Mouse (Mus musculus) E14TG2a.4 (cell line): ENCODE results near the gene Fbll1.

Source experiments
- CTCF ChIP-seq: conservative IDR thresholded peaks from 2 replicates; pipeline ENCODE4 v1.5.1; 2014; ENCODE audit warnings: low read length
- NANOG ChIP-seq: IDR thresholded peaks from 2 replicates; pipeline ENCODE4 v1.6.1; 2014; ENCODE audit warnings: borderline replicate concordance, low read length, mixed read lengths
- POU5F1 ChIP-seq: IDR thresholded peaks from 2 replicates; pipeline ENCODE4 v1.6.1; 2014; ENCODE audit warnings: low read length, borderline replicate concordance

DNA sequence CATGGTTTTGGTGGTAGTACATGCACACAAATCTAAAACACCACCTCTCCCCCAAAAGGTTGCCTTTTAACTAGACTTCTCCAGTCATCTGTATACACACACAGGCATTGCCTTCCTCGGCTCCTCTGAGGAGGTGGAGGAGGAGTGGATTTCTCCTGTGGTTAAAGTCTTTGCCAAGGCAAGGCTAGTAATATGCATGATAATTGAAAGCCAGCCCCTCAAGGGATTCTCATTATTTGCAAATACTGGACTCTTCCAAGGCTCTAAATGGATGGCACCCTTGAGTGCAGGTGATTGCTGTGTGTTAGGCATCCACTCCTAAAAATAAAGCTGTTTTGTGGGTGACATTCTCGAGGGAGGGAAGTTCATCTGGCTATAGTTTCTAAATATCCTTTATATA, 10.2 kb downstream of the Fbll1 start:
- TF ChIP-seq CTCF (no peak), NANOG (peak; percentile 60; the same call in 1 of the 2 replicates), POU5F1 (peak; percentile 92)
